Comparison of ENCODE assay signal across 11 mouse cellular contexts in the genomic region with DNA sequence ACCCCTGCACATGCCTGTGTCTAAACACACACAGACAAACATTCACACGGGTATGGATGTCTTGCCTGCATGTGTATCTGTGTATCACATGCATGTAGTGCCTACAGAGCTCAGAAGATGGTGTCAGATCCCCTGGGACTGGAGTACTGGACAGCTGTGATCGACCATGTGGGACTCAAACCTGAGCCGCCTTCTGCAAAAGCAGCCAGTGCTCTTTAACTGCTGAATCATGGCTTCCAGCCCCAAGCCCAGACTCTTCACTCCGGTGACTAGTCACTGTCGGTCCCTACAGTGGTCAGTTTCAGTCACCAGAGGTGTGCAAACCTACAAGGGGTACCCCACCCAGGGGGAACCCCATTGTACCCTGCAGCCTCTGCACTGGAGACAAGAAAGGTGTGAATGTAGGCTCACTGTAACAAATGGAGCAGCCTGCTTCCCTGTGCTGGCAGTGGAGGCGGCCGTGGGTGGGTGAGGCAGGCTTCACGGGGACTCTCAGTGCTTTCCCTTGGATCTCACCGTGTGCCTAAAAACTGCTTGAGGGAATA. TPM values are rescaled to one million over a fixed set of nuclear protein-coding genes. Genes with fewer than 3 reads are reported as not detected.
DNase-seq lines count a peak whose midpoint lies in the region; ATAC-seq and TF ChIP-seq lines count a peak whose summit lies in the region.
"Had no signal": no experiment of that assay in that cellular context is flagged by ENCODE, and none has a peak within 500 bp of the region (broad histone marks: within the 10 kb centered on the region; RNA-seq: fewer than 3 reads in every experiment).

No protein-coding gene starts in this region.

- no peak for DNase-seq in kidney, postnatal 4 days
- DNase-seq in CH12.LX (ENCODE audit: extremely low read depth) = peak; percentile 63
- DNase-seq in retina, postnatal 1 day = peak; percentile 49
- DNase-seq in adrenal gland, postnatal 36 days = no peak
- no peak for DNase-seq in heart, postnatal 4 days
- no peak for DNase-seq in thymus, postnatal 36 days
- DNase-seq: kidney, adult 8-10 months had no signal

- H3K4me3 ChIP-seq in kidney, embryonic 15.5 days (replicated peaks) = no peak overlapping the region
- H3K4me3 ChIP-seq in CH12.LX (replicated peaks in 1 of 3; ENCODE audit: low read depth in 2 of 3, low read length in 2 of 3, poor library complexity in 1 of 3) = no peak overlapping the region
- H3K4me3 ChIP-seq in intestine, embryonic 15.5 days (replicated peaks) = no peak overlapping the region
- H3K4me3 ChIP-seq: heart, embryonic 13.5 days; limb, embryonic 12.5 days had no signal

- no peaks in the 10 kb centered on the region for H3K9me3 ChIP-seq in kidney, embryonic 15.5 days (replicated peaks)
- no peaks in the 10 kb centered on the region for H3K9me3 ChIP-seq in CH12.LX (replicated peaks; ENCODE audit: low read length)
- H3K9me3 ChIP-seq in intestine, embryonic 15.5 days = no peaks in the 10 kb centered on the region
- H3K9me3 ChIP-seq: heart, embryonic 13.5 days; limb, embryonic 12.5 days had no signal

- ATAC-seq in kidney, embryonic 15.5 days (replicated peaks; ENCODE audit: low FRiP score) = no peak
- no peak for ATAC-seq in intestine, embryonic 15.5 days

- TF ChIP-seq RAD21 in CH12.LX (IDR thresholded peaks at IDR 0.05; ENCODE audit: low read depth, low read length) = no peak

- H3K4me2 ChIP-seq in kidney, embryonic 15.5 days = no peak overlapping the region
- no peak overlapping the region for H3K4me2 ChIP-seq in CH12.LX (ENCODE audit: insufficient read depth, low read depth, poor library complexity, severe bottlenecking)
- H3K4me2 ChIP-seq in intestine, embryonic 15.5 days (replicated peaks) = no peak overlapping the region
- H3K4me2 ChIP-seq: heart, embryonic 13.5 days; limb, embryonic 12.5 days had no signal

- H3K27me3 ChIP-seq in kidney, embryonic 15.5 days = no peaks in the 10 kb centered on the region
- no peaks in the 10 kb centered on the region for H3K27me3 ChIP-seq in CH12.LX (replicated peaks)
- H3K27me3 ChIP-seq in intestine, embryonic 15.5 days (replicated peaks) = no peaks in the 10 kb centered on the region
- H3K27me3 ChIP-seq: heart, embryonic 13.5 days; limb, embryonic 12.5 days had no signal

- peak overlapping the region; percentile 6; the same call in 1 of the 2 replicates for H3K27ac ChIP-seq in kidney, embryonic 15.5 days
- peak overlapping the region; percentile 34 for H3K27ac ChIP-seq in CH12.LX (ENCODE audit: insufficient read depth, low read depth)
- 0 out of 2 replicates have a peak overlapping the region, but pooled peaks have one; percentile 17 for H3K27ac ChIP-seq in intestine, embryonic 15.5 days
- H3K27ac ChIP-seq: heart, embryonic 13.5 days; limb, embryonic 12.5 days had no signal

- in situ Hi-C loops in CH12.LX (cut with MboI; ENCODE audit: low pct_ligation_motif_present, low pct_unique_long_range_greater_than_20kb, low sequenced_read_pairs) = no loop called here

- H3K79me2 ChIP-seq in CH12.LX (replicated peaks; ENCODE audit: control insufficient read depth, extremely low read depth, insufficient read depth, poor library complexity, severe bottlenecking) = peaks cover 12% of the 10 kb centered on the region

- no peak for TF ChIP-seq EP300 in CH12.LX (IDR thresholded peaks at IDR 0.05; ENCODE audit: low read length)

- 83% methylated on average over 9 of the region's 9 CpGs for WGBS in kidney, embryonic 15.5 days
- 82% methylated on average over 9 of the region's 9 CpGs for whole genome bisulfite sequencing in intestine, embryonic 15.5 days

- peaks cover 60% of the 10 kb centered on the region for H3K36me3 ChIP-seq in kidney, embryonic 15.5 days
- peaks cover 39 to 55% of the 10 kb centered on the region in 2 experiments for H3K36me3 ChIP-seq in CH12.LX (replicated peaks in 1 of 2; ENCODE audit: control insufficient read depth in 1 of 2, insufficient read depth in 1 of 2, low read length in 1 of 2)
- peaks cover 20% of the 10 kb centered on the region for H3K36me3 ChIP-seq in intestine, embryonic 15.5 days

- peaks cover 41% of the 10 kb centered on the region for H3K4me1 ChIP-seq in kidney, embryonic 15.5 days
- H3K4me1 ChIP-seq in CH12.LX (ENCODE audit: control insufficient read depth in 1 of 2, insufficient read depth in 2 of 2) = peaks cover 8 to 41% of the 10 kb centered on the region in 2 experiments
- peaks cover 22% of the 10 kb centered on the region for H3K4me1 ChIP-seq in intestine, embryonic 15.5 days (replicated peaks)

- H3K9ac ChIP-seq in kidney, embryonic 15.5 days = no peak overlapping the region
- no peak overlapping the region for H3K9ac ChIP-seq in CH12.LX (ENCODE audit: insufficient read depth, low read depth)
- H3K9ac ChIP-seq in intestine, embryonic 15.5 days = no peak overlapping the region
- H3K9ac ChIP-seq: heart, embryonic 13.5 days; limb, embryonic 12.5 days had no signal

- no peak; the same call in 1 of the 2 replicates for TF ChIP-seq POLR2A in CH12.LX (IDR thresholded peaks at IDR 0.05; ENCODE audit: low read depth, low read length)

- TF ChIP-seq CTCF in CH12.LX (conservative IDR thresholded peaks at IDR 0.05 in 1 of 2, IDR thresholded peaks at IDR 0.05 in 1 of 2; ENCODE audit: low read depth in 2 of 2, low read length in 2 of 2) = no peak

- dilution Hi-C loops in CH12.LX (cut with MboI; ENCODE audit: extremely low pct_ligation_motif_present, extremely low pct_unique_long_range_greater_than_20kb, low sequenced_read_pairs) = no loop called here

TF ChIP-seq in CH12.LX, 34 proteins besides CTCF, POLR2A, EP300 and RAD21:
- TF ChIP-seq HCFC1 (IDR thresholded peaks at IDR 0.05; ENCODE audit: low read depth, low read length) (no peak), SIN3A (IDR thresholded peaks at IDR 0.05; ENCODE audit: low read length) (no peak), MAX (IDR thresholded peaks at IDR 0.05; ENCODE audit: low read length) (no peak), ELF1 (IDR thresholded peaks at IDR 0.05; ENCODE audit: low read depth, low read length) (no peak), BHLHE40 (IDR thresholded peaks at IDR 0.05; ENCODE audit: low read depth, low read length) (no peak), ZC3H11A (IDR thresholded peaks at IDR 0.05; ENCODE audit: low read depth, low read length) (no peak), MEF2A (IDR thresholded peaks at IDR 0.05; ENCODE audit: borderline replicate concordance, low read depth, low read length) (no peak), E2F4 (IDR thresholded peaks at IDR 0.05; ENCODE audit: insufficient replicate concordance, low read depth, low read length) (no peak), TCF12 (IDR thresholded peaks at IDR 0.05; ENCODE audit: low read depth, low read length) (no peak), ZMIZ1 (IDR thresholded peaks at IDR 0.05; ENCODE audit: low read depth, low read length) (no peak), CHD2 (IDR thresholded peaks at IDR 0.05; ENCODE audit: low read length) (no peak), TBP (conservative IDR thresholded peaks at IDR 0.05; ENCODE audit: low read depth, low read length) (no peak), CHD1 (IDR thresholded peaks at IDR 0.05; ENCODE audit: low read depth, low read length) (no peak), USF2 (conservative IDR thresholded peaks at IDR 0.05; ENCODE audit: low read depth, low read length) (no peak), GABPA (IDR thresholded peaks at IDR 0.05; ENCODE audit: insufficient replicate concordance, low read depth, low read length) (no peak), MXI1 (IDR thresholded peaks at IDR 0.05; ENCODE audit: low read depth, low read length) (no peak)
TF ChIP-seq in CH12.LX: peak in this region for 0.

RNA-seq across cellular contexts. Expression of a gene that starts 3.9 kb away (rescaled TPM):
- polyA plus RNA-seq in kidney, embryonic 15.5 days (2015; fragmentation: Nextera tagmentation; extraction: Ambion mirVana) = 16.7 and 17.8 TPM in 2 replicates
- total RNA-seq in CH12.LX (2012; rRNA removed) = 5.0 and 6.4 TPM in 2 replicates
- total RNA-seq in CH12.LX (2014; rRNA removed) = 2.3 and 3.7 TPM in 2 replicates
- 5.0 and 5.5 TPM in 2 replicates for polyA plus RNA-seq in CH12.LX (2012; ENCODE audit: insufficient read length, low read depth)
- polyA plus RNA-seq in intestine, embryonic 15.5 days (2015; fragmentation: Nextera tagmentation; extraction: Ambion mirVana) = 11.1 and 11.4 TPM in 2 replicates
- 10 to 100 TPM; 10.8 to 13.9 TPM for total RNA-seq in adrenal gland, postnatal 36 days (2021)
- total RNA-seq in heart, postnatal 4 days (2021) = 1 to 10 TPM; 9.4 to 9.5 TPM

RNA-seq across cellular contexts. Expression of a gene that starts 7.4 kb away (rescaled TPM):
- polyA plus RNA-seq in kidney, embryonic 15.5 days (2015; fragmentation: Nextera tagmentation; extraction: Ambion mirVana) = 14,718 and 15,443 TPM in 2 replicates
- 4,756 and 5,246 TPM in 2 replicates for total RNA-seq in CH12.LX (2012; rRNA removed)
- 3,882 and 4,152 TPM in 2 replicates for total RNA-seq in CH12.LX (2014; rRNA removed)
- polyA plus RNA-seq in CH12.LX (2012; ENCODE audit: insufficient read length, low read depth) = 3,023 and 5,048 TPM in 2 replicates
- 14,579 and 17,104 TPM in 2 replicates for polyA plus RNA-seq in intestine, embryonic 15.5 days (2015; fragmentation: Nextera tagmentation; extraction: Ambion mirVana)
- 1,000 to 10,000 TPM; 3,336 to 3,351 TPM for total RNA-seq in adrenal gland, postnatal 36 days (2021)
- 1,000 to 10,000 TPM; 2,345 to 2,495 TPM for total RNA-seq in heart, postnatal 4 days (2021)

Comparison
In these comparisons a context has a peak if more than half of its experiments do, and no peak if none do; other contexts are left out.
1. DNase-seq: peak in CH12.LX (single experiment) and retina, postnatal 1 day (single experiment); none in kidney, postnatal 4 days (0 of 2), adrenal gland, postnatal 36 days (0 of 2), heart, postnatal 4 days (single experiment) and thymus, postnatal 36 days (0 of 2).
2. Peak in every context shown above with its lines, with median percentiles within 50 percentile points of each other: H3K27ac ChIP-seq.